16 mouse cellular contexts compared by ENCODE assay signal in genomic region chr10:42876172-42876571, GRCm38 (mm10). TPM values are rescaled to one million over a fixed set of nuclear protein-coding genes. Genes with fewer than 3 reads are reported as not detected.
"Had no signal": no experiment of that assay in that cellular context is flagged by ENCODE, and none has a peak within 500 bp of the region (broad histone marks: within the 10 kb centered on the region; RNA-seq: fewer than 3 reads in every experiment).

No protein-coding gene starts in this region.

- H3K27ac ChIP-seq: lung, embryonic 15.5 days; macrophage; midbrain, embryonic 13.5 days; midbrain, embryonic 15.5 days; neural tube, embryonic 12.5 days; stomach, embryonic 15.5 days; stomach, postnatal 0 days had no signal

- ATAC-seq: liver, postnatal 0 days; lung, postnatal 0 days; midbrain, embryonic 13.5 days; midbrain, embryonic 15.5 days had no signal

- H3K4me1 ChIP-seq: neural tube, embryonic 12.5 days; stomach, embryonic 15.5 days had no signal

- H3K9me3 ChIP-seq: lung, embryonic 15.5 days; midbrain, embryonic 13.5 days; midbrain, embryonic 15.5 days; neural tube, embryonic 12.5 days; stomach, embryonic 15.5 days had no signal

- H3K27me3 ChIP-seq: lung, embryonic 15.5 days; midbrain, embryonic 13.5 days; midbrain, embryonic 15.5 days; neural tube, embryonic 12.5 days; stomach, embryonic 15.5 days had no signal

- DNase-seq: liver, postnatal 0 days; lung, adult 2 months; lung, postnatal 14 days; lung, postnatal 36 days; right cerebral cortex, postnatal 14 days; thymus, adult 2 months; thymus, postnatal 25 days; thymus, postnatal 4 days had no signal

- H3K4me3 ChIP-seq: lung, embryonic 15.5 days; midbrain, embryonic 13.5 days; midbrain, embryonic 15.5 days; neural tube, embryonic 12.5 days; stomach, embryonic 15.5 days had no signal

- H3K36me3 ChIP-seq: lung, embryonic 15.5 days; midbrain, embryonic 13.5 days; midbrain, embryonic 15.5 days; neural tube, embryonic 12.5 days; stomach, embryonic 15.5 days had no signal

- H3K9ac ChIP-seq: liver, postnatal 0 days; lung, embryonic 15.5 days; midbrain, embryonic 13.5 days; midbrain, embryonic 15.5 days; neural tube, embryonic 12.5 days; stomach, embryonic 15.5 days had no signal

RNA-seq across cellular contexts. Expression of gene Scml4, which starts 16.0 kb away (rescaled TPM):
- polyA plus RNA-seq: macrophage had no signal
